Mouse (Mus musculus) kidney, postnatal 25 days (tissue): ENCODE measurements around the gene Nup188.

Experiments used
- DNase-seq, 2 experiments: peaks; one replicate each; pipeline ENCODE4 v3.0.0; 2021; ENCODE audit warnings: mixed read lengths in 2 of 2

The Nup188 gene

GRCm38 (mm10) chr2:30285416-30286181, 598 bp upstream of the Nup188 start:
- DNase-seq = peak in 1 of 2 experiments; percentile 52

GRCm38 (mm10) chr2:30287027-30287373, 803 bp downstream of the Nup188 start:
- DNase-seq = no peak

DNA sequence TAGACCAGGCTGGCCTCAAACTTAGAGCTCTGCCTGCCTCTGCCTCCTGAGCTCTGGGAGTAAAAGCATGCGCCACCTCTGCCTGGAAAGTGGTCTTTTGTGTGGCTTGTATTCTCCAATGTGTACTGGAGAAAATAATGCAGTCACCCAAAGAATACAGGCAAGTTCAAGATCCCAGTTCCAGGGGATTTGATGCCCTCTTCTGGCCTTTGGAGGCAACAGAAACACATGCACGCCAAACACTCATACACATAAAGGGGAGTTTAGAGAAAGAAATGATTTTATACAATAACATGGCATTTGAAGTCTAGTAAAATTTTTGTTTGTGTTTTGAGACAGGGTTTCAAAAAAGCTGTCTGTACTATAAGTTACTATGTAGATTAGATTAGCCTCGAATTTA, 13.3 kb downstream of the Nup188 start:
- DNase-seq = no peak

DNA sequence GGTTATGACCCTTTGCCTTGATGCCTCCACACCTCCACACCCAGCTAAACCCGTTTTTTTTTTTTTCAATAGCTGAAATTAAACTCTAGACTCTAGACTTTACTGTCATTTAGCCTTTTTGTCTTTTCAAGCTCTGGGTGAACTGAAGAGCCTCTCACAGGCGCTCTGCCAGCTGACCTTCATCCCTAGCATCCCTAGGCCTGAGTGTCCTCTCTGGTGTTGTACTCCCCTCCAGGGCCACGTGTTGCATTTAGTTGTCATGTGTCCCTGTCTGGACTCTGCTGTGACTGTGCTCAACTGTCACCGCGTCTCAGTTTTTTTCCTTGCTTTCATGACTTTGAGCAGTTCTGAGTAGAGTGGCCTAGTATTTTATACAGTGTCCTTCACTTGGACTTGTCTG, 13.8 kb downstream of the Nup188 start:
- no peak for DNase-seq

DNA sequence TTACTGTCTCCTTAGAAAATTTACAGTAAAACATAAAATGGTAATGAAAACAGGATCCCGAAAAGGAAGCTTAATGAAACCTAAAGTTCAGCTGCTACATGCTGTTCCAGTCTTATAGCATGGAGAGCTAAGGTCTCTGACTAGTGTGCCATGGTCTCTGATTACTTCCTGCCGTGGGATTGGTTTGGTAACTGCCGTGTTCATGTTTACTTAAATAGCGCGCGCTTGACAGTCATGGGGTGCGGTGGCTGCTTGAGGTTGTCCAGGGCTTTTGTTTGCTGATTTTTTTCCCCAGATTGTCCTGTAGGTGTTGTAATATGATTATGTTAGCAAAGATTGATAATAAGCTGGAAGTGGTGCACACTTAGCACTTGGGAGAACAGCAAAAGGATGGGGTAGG, 19.9 kb downstream of the Nup188 start:
- DNase-seq = no peak

DNA sequence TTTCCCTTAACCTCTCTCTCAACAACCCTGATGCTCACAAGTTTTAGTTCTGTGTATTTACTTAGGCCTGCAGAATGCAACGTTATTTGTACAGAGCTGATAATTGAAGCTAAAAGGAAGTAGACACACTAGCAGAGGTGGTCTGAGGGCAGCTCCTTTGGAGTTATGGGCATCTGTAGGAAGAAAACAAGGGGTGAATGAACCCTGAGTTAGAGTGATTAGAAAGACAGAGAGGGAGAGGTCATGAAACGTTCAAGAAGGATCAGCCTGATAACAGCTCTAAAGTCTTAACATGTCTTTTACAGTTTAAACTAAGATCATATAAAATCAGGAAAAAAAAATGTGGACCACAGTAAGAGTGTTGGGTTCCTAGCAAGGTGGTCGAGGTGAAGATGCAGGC, 23.2 kb downstream of the Nup188 start:
- no peak for DNase-seq

- no peak for DNase-seq
These were observed 25.3 kb downstream of the Nup188 start for GRCm38 (mm10) chr2:30311481-30311880.

DNA sequence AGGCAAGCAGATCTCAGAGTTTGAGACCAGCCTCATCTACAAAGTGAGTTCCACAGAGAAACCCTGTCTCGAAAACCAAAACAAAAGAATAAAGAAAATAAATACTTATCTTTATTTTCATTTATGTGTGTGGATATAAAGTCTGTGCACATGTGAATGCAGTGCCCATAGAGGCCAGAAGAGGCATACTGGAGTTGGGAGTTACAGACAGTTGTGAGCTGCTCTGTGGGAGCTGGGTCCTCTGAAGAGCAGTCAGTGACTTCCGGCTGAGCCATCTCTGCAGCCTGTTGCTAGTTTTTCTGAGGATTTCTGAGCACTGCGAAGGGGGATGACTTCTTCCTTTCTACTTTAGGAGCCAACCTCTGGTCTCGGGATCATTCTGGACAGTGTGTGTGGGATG, 29.9 kb downstream of the Nup188 start:
- no peak for DNase-seq

GRCm38 (mm10) chr2:30316955-30317354, 30.8 kb downstream of the Nup188 start:
- DNase-seq = no peak

DNA sequence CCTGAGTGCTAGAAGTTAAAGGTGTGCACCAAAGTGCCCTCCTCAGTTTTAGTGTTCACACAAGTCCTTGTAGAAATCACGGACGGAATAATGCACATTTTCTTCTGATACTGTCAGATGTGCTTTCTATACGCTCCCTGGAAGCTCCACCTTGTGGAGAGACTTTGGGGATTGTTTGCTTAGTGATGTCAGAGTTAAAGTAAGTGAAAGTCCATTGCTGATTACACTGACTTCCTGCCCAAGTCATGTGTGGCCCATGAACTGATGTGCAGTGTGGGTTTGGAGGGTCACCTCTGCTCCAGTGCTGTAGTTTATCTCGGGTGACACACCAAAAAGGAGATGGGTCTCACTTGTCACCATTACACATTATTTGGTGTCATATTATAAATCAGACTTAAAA, 33.1 kb downstream of the Nup188 start:
- no peak for DNase-seq

DNA sequence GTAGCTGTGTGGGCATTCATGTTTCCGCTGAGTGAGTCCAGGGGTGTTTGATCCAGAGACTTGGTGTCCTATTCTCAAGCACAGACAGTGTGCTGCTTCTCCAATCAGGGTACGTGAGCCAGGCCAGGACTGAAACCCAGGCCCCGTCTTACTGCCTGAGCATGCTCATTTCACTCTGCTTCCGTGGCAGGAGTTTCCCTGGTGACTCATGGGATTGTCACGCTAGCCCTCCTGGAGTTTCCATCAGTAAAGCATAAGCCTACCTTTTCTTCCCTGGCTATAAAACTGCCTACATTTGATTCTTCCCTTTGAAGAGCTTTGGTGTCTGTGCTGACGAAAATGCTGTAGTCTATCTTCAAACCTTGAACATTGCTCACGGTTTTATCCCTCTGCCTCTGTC, 36.9 kb downstream of the Nup188 start:
- no peak for DNase-seq

GRCm38 (mm10) chr2:30325296-30325695, 39.1 kb downstream of the Nup188 start:
- DNase-seq = no peak

- DNase-seq = no peak
These were observed 41.1 kb downstream of the Nup188 start for GRCm38 (mm10) chr2:30327276-30327675.

DNA sequence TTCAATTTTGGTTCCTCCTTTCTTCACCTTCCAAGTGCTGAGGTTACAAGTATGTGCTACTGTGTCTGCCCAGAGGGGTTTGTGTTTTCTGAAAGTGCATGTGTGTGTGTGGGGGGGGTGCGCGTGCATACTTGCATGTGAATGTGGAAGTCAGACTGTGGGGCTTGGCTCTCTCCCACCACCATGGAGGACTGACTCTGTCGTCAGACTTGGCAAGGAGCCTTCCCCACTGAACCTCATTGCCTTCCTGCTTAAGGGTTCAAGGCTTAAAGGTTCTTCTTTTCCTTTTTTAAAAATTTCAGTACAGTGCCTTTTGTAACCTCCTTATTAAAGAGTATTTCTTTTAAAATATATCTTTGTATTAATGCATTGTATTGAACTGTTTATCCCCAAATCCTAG, 42.6 kb downstream of the Nup188 start:
- no peak for DNase-seq

GRCm38 (mm10) chr2:30335324-30335723, 49.1 kb downstream of the Nup188 start:
- no peak for DNase-seq

DNA sequence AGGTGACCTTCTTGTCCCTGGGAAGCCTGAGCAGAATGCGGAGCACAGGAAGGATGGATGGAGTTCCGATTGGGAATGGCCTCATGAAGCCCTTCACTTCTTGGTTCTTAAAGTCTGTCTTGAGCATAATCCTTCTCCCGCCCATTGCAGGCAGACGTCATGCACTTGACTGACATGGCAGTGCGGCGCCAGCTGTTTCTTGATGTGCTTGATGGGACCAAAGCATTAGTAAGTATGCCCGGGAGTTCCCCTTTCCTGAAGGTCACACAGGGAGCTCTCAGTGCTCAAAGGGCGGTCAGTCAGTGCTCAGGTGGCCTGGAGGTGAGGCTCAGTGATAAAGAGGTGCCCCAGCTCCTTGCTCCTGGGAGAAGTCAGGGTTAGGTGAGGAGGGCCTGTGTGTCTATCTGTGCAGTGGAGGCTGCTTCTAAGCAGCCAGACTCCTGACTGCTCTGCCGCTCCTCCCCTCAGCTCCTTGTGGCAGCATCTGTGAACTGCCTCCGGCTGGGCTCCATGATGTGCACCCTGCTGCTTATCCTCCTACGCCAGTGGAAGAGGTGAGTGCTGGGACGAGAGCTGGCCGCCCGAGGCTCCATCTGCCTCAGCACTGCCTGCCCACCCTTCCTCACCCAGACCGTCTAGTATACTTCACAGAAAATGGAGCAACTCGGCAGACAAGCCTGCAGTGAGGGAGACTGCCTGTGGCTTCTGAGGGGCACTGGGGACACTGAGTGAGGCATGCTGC, 50.1 kb downstream of the Nup188 start:
- no peak for DNase-seq

- no peak for DNase-seq
These were observed 51.0 kb downstream of the Nup188 start for GRCm38 (mm10) chr2:30337179-30337578.

DNA sequence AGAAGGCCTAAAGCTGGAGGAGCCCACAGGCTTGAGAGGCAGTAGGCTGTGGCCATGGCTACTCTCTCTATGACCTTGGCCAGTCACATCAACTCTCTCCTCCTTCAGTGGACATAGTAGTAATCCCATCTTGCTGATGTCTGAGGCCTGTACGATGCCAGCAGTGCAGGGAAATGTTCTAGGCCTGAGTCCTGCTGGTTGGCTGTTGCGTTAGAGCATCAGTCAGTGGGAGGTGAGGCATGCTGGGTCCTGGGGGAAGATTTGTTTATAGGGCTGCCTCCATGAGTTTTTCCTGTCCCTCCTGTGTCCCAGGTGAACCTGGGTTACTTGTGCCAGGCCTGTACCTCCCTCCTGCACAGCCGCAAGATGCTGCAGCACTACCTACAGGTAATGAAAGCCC, 55.9 kb downstream of the Nup188 start:
- DNase-seq = no peak

GRCm38 (mm10) chr2:30342544-30342943, 56.3 kb downstream of the Nup188 start:
- DNase-seq = no peak

- no peak for DNase-seq
These were observed 57.5 kb downstream of the Nup188 start for GRCm38 (mm10) chr2:30343601-30344137.

DNA sequence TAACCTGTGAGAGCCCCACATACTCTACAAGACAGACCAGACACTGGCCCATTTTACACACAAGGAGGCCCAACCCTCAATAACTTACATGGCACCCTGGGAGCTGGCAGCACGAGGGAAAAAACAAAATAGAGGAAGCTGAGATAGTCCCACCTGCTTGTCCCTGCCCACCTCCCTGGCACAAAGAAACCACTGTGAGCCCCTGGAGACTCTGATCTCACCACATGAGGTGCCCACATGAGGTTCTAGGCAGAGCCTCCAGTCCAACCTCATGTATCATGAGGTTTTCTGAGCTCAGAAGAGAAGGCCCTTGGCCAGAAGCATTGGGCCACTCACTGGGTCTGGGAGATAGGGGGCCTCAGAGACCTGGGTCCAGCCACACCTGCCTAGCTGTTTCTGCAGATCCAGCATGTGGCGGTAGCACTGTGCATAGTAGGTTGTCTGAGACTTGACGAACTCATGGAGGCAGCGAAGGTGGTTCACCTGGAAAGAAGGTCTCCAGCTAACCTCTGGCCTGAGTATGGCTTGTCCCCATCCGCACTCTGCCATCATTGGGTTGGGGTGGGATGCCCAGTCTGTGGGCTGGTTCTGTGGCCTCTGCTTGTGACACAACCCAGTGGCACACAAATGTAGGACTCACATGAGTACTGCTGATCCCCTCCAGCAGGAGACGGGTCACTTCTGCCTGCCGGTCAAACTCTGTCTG, 59.9 kb downstream of the Nup188 start:
- no peak for DNase-seq

DNA sequence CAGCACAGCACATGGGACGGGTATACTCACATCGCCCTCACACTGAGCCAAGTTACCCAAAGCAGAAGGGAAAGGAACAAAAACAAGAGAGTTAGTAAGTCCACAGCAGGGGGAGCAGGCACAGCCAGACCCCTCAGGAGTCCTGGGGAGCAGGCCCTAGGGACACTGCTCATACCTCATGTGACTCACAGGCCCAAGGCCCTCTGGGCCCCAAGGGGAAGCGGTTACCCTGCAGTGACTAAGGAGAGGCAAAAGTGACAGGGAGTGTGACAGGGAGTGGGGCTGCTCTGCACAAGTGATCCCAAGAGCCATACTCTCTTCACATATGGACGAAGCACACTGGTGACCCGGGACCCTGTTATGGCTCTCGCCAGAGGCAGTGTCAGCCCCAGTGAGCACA, 63.0 kb downstream of the Nup188 start:
- DNase-seq = no peak

GRCm38 (mm10) chr2:30351149-30351548, 65.0 kb downstream of the Nup188 start:
- DNase-seq = peak; percentile 20 to 42

- no peak for DNase-seq
These were observed 69.7 kb downstream of the Nup188 start for GRCm38 (mm10) chr2:30355861-30356260.
